Mouse (Mus musculus): Measurements from ENCODE around the gene Gm11214. TPM values are rescaled to one million over a fixed set of nuclear protein-coding genes. Genes with fewer than 3 reads are reported as not detected.

The Gm11214 gene
- polyA plus RNA-seq, 2 experiments, result not detected

DNA sequence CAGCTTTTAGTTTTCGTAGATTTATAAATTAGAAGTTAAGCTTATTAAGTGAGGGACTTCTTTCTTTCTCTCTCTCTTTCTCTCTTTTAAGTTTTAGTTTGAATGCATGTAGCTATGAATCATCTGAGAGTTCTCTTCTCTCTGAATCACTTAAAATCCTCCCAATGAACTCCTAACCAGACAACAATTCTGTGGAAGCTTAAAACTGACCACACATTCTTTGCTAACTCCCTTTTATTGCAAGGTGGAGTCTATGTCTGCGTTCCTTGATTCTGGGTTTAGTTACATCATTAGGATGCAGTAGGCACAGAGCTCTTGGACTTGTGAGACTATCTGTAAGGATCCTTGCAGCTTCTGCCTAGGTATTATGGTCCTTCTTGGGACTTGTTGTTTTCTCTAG lies 40.5 kb upstream of the Gm11214 start:
- Histone ChIP-seq H3K4me3 (ENCODE audit: insufficient read depth in 1 of 2, low read depth in 2 of 2, low read length in 2 of 2) (no peak overlapping the region), H3K36me3 (replicated peaks; ENCODE audit: control insufficient read depth, insufficient read depth, low read depth) (no peaks in the 10 kb centered on the region)
- 62% methylated on average over 2 of the region's 2 CpGs for WGBS (ENCODE audit: insufficient replicate concordance)

DNA sequence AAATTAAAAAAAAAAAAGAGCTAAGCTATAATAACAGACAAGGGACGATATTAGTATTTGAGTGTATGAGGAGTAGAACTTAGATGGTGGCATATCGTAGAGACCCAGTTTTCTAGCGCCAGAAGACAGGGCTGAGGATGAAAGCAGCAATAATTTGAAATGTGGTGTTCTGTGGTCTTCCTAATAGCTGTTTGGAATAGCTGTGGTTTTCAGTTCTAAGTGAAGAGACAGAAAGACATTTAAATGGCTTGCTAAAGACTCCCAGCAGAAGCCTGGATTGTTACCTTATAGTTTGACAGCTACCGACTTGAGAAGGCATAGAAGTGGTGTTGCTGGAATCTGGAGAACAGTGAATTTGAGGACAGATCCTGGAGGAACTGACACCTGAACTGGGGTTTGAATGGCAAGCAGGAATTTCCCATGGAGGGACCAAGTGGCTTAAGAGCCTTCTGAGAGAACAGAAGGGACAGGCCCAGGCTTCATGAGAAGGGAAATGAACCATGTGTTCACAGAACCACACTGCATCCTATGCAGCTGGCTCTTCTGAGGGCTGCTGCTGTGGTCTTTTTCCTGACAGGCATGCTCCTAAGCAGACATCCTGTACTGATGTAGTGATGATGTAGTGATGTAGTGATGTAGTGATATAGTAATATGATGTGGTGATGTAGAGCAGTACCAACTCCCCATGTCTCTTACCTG lies 39.0 kb upstream of the Gm11214 start:
- H3K4me3 ChIP-seq (ENCODE audit: insufficient read depth in 1 of 2, low read depth in 2 of 2, low read length in 2 of 2), result no peak overlapping the region
- no peak overlapping the region for H3K9ac ChIP-seq (replicated peaks)
- no peaks in the 10 kb centered on the region for H3K27me3 ChIP-seq (ENCODE audit: control insufficient read depth, insufficient read depth, low read length)
- no peaks in the 10 kb centered on the region for H3K9me3 ChIP-seq (ENCODE audit: control insufficient read depth, low read length)
- 59% methylated on average over 4 of the region's 4 CpGs for WGBS (ENCODE audit: insufficient replicate concordance)
- ATAC-seq (ENCODE audit: insufficient read depth), result no peak
- H3K27ac ChIP-seq, result no peak overlapping the region
- no peak for DNase-seq (ENCODE audit: low read depth in 3 of 3, low spot score in 3 of 3)
- H3K4me1 ChIP-seq (replicated peaks; ENCODE audit: control insufficient read depth in 2 of 2, insufficient read depth in 2 of 2, low read length in 1 of 2), result no peaks in the 10 kb centered on the region
- no peak overlapping the region for H3K4me2 ChIP-seq (ENCODE audit: low read depth)
- no peaks in the 10 kb centered on the region for H3K36me3 ChIP-seq (replicated peaks; ENCODE audit: control insufficient read depth, insufficient read depth, low read depth)
- no peak for TF ChIP-seq CTCF (IDR thresholded peaks at IDR 0.05; ENCODE audit: low read depth)
- TF ChIP-seq EP300 (IDR thresholded peaks at IDR 0.05; ENCODE audit: low read depth), result no peak

More for the DNA sequence above, 40.5 kb upstream of the Gm11214 start:
- TF ChIP-seq CTCF (IDR thresholded peaks at IDR 0.05; ENCODE audit: low read depth) (no peak), EP300 (IDR thresholded peaks at IDR 0.05; ENCODE audit: low read depth) (no peak)
- Histone ChIP-seq H3K9ac (replicated peaks) (no peak overlapping the region), H3K4me2 (ENCODE audit: low read depth) (no peak overlapping the region), H3K27ac (no peak overlapping the region), H3K27me3 (ENCODE audit: control insufficient read depth, insufficient read depth, low read length) (no peaks in the 10 kb centered on the region), H3K9me3 (ENCODE audit: control insufficient read depth, low read length) (no peaks in the 10 kb centered on the region), H3K4me1 (replicated peaks; ENCODE audit: control insufficient read depth in 2 of 2, insufficient read depth in 2 of 2, low read length in 1 of 2) (no peaks in the 10 kb centered on the region)
- ATAC-seq (ENCODE audit: insufficient read depth), result no peak
- no peak for DNase-seq (ENCODE audit: low read depth in 3 of 3, low spot score in 3 of 3)

DNA sequence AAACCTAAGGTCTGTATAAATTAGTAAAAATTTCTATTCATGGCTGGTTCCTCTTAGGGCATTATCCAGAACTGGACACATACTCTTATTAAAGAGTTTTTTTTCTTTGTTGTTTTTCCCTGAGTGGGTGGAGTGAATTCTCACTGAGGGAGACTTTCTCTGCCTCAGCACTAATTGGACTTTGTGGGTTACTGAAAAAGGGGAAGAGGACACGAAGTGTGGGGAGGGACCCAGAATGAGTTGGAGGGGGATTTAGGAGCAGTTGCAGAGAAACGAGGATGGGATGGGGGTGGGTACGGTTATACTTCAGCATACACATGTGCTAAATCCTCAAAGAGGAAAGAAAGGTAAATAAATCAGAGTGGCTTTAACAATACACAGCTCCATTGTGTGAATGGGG lies 36.6 kb upstream of the Gm11214 start:
- no peak overlapping the region for H3K4me2 ChIP-seq (ENCODE audit: low read depth)
- no peaks in the 10 kb centered on the region for H3K36me3 ChIP-seq (replicated peaks; ENCODE audit: control insufficient read depth, insufficient read depth, low read depth)
- no peak for TF ChIP-seq EP300 (IDR thresholded peaks at IDR 0.05; ENCODE audit: low read depth)
- no peak for TF ChIP-seq CTCF (IDR thresholded peaks at IDR 0.05; ENCODE audit: low read depth)
- no peaks in the 10 kb centered on the region for H3K27me3 ChIP-seq (ENCODE audit: control insufficient read depth, insufficient read depth, low read length)
- ATAC-seq (ENCODE audit: insufficient read depth) (no peak), DNase-seq (ENCODE audit: low read depth in 3 of 3, low spot score in 3 of 3) (no peak)
- no peaks in the 10 kb centered on the region for H3K4me1 ChIP-seq (replicated peaks; ENCODE audit: control insufficient read depth in 2 of 2, insufficient read depth in 2 of 2, low read length in 1 of 2)
- WGBS (ENCODE audit: insufficient replicate concordance), result 19% methylated on average over 3 of the region's 3 CpGs
- no peak overlapping the region for H3K9ac ChIP-seq (replicated peaks)
- no peak overlapping the region for H3K27ac ChIP-seq
- H3K4me3 ChIP-seq (ENCODE audit: insufficient read depth in 1 of 2, low read depth in 2 of 2, low read length in 2 of 2), result no peak overlapping the region
- H3K9me3 ChIP-seq (ENCODE audit: control insufficient read depth, low read length), result no peaks in the 10 kb centered on the region

DNA sequence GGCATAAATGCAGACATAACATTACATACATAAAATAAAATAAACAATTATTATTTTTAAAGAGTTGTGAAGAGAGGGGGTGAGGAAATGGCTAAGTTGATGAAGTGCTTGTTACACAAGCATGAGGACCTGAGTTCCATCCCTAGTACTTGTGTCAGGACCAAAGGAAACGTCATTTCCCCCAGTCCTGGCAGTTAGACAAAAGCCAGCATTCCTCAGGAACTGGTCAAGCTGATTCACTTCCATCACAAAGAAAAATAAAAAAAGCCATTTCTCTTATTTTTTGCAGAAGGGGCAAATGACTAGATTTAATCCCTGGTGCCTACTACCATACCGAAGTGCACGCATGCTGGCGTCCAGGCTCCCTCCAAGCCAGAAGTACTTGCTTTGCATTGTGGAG lies 33.7 kb upstream of the Gm11214 start:
- ATAC-seq (ENCODE audit: insufficient read depth), result no peak
- Histone ChIP-seq H3K36me3 (replicated peaks; ENCODE audit: control insufficient read depth, insufficient read depth, low read depth) (no peaks in the 10 kb centered on the region), H3K27me3 (ENCODE audit: control insufficient read depth, insufficient read depth, low read length) (no peaks in the 10 kb centered on the region), H3K4me1 (replicated peaks; ENCODE audit: control insufficient read depth in 2 of 2, insufficient read depth in 2 of 2, low read length in 1 of 2) (no peaks in the 10 kb centered on the region), H3K27ac (no peak overlapping the region), H3K9ac (replicated peaks) (no peak overlapping the region), H3K4me3 (ENCODE audit: insufficient read depth in 1 of 2, low read depth in 2 of 2, low read length in 2 of 2) (no peak overlapping the region), H3K4me2 (ENCODE audit: low read depth) (no peak overlapping the region), H3K9me3 (ENCODE audit: control insufficient read depth, low read length) (no peaks in the 10 kb centered on the region)
- DNase-seq (ENCODE audit: low read depth in 3 of 3, low spot score in 3 of 3), result no peak
- WGBS (ENCODE audit: insufficient replicate concordance), result 69% methylated on average over 4 of the region's 4 CpGs
- no peak for TF ChIP-seq EP300 (IDR thresholded peaks at IDR 0.05; ENCODE audit: low read depth)
- no peak for TF ChIP-seq CTCF (IDR thresholded peaks at IDR 0.05; ENCODE audit: low read depth)

DNA sequence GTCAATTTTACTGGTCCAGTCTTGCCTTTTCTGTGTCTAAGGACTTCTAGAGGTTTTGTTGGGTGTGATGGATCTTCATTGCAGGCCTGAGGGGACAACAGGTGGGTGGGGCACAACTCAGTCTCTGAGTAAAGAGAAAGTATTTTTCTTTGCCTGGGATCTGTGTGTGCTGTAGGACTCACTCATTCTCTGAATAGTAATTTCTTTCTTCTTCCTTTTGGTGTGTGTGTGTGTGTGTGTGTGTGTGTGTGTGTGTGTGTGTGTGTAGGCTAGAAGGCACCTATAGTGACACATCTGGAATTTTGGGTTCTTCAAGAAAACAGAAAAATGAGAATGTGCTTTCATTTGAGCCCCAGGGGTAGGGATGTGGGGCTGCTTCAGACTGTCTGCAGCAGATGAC lies 29.2 kb upstream of the Gm11214 start:
- H3K9ac ChIP-seq (replicated peaks), result no peak overlapping the region
- TF ChIP-seq CTCF (IDR thresholded peaks at IDR 0.05; ENCODE audit: low read depth) (no peak), EP300 (IDR thresholded peaks at IDR 0.05; ENCODE audit: low read depth) (no peak)
- no peaks in the 10 kb centered on the region for H3K27me3 ChIP-seq (ENCODE audit: control insufficient read depth, insufficient read depth, low read length)
- H3K4me3 ChIP-seq (ENCODE audit: insufficient read depth in 1 of 2, low read depth in 2 of 2, low read length in 2 of 2), result no peak overlapping the region
- DNase-seq (ENCODE audit: low read depth in 3 of 3, low spot score in 3 of 3) (no peak), ATAC-seq (ENCODE audit: insufficient read depth) (no peak)
- no peaks in the 10 kb centered on the region for H3K4me1 ChIP-seq (replicated peaks; ENCODE audit: control insufficient read depth in 2 of 2, insufficient read depth in 2 of 2, low read length in 1 of 2)
- no peak overlapping the region for H3K27ac ChIP-seq
- no peaks in the 10 kb centered on the region for H3K9me3 ChIP-seq (ENCODE audit: control insufficient read depth, low read length)
- no peak overlapping the region for H3K4me2 ChIP-seq (ENCODE audit: low read depth)
- no peaks in the 10 kb centered on the region for H3K36me3 ChIP-seq (replicated peaks; ENCODE audit: control insufficient read depth, insufficient read depth, low read depth)
